Mouse (Mus musculus): ENCODE data around the gene Gm4969. TPM values are rescaled to one million over a fixed set of nuclear protein-coding genes. Genes with fewer than 3 reads are reported as not detected.

Gm4969 gene
- total RNA-seq, 2 experiments from 2014 or later = not detected

GRCm38 (mm10) chr7:19146793-19147192 is 28.6 kb upstream of the Gm4969 start:
- no peak for ATAC-seq (replicated peaks; ENCODE audit: low FRiP score, poor library complexity, severe bottlenecking)

- ATAC-seq (replicated peaks; ENCODE audit: low FRiP score, poor library complexity, severe bottlenecking) = no peak
Measured at GRCm38 (mm10) chr7:19137380-19137779, 19.2 kb upstream of the Gm4969 start.

GRCm38 (mm10) chr7:19136673-19137334 is 18.6 kb upstream of the Gm4969 start:
- ATAC-seq (replicated peaks; ENCODE audit: low FRiP score, poor library complexity, severe bottlenecking) = no peak

- no peak for ATAC-seq (replicated peaks; ENCODE audit: low FRiP score, poor library complexity, severe bottlenecking)
Measured at GRCm38 (mm10) chr7:19136168-19136567, 18.0 kb upstream of the Gm4969 start.

GRCm38 (mm10) chr7:19131324-19131848 is 13.2 kb upstream of the Gm4969 start:
- ATAC-seq (replicated peaks; ENCODE audit: low FRiP score, poor library complexity, severe bottlenecking) = peak; percentile 96

DNA sequence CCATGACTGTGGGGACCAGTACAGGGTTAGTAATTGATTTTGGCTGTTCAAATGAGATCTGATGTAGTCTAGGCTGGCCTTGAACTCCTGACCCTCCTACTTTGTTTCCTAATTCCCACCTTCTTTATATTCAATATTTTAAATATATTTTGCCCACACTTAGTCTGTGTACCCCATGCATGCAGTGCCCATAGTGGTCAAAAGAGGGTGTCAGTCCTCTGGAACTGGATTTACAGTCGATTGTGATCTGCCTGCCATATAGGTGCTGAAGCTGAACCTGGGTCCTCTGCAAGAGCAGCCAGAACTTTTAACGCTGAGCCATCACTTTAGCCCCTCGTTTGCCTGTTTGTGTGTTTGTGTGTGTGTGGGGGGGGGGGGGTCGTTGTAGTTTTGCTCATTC is 12.5 kb upstream of the Gm4969 start:
- no peak for ATAC-seq (replicated peaks; ENCODE audit: low FRiP score, poor library complexity, severe bottlenecking)

DNA sequence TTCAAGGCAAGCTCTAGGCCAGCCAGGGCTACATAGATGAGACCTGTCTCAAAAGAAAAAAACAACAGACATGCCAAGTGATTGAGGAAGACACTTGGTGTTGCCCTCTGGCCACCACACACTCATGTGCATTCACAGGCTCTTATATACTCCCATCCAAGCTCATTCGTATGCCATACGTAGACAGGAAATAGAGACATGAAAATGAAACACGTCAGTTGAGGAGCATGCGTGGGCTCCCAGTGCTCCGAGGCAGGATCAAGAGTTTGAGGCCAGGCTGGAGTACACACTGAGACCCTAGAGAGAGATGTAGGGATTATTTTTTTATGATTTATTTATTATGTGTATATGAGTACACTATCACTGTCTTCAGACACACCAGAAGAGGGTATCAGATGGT is 11.2 kb upstream of the Gm4969 start:
- no peak for ATAC-seq (replicated peaks; ENCODE audit: low FRiP score, poor library complexity, severe bottlenecking)

DNA sequence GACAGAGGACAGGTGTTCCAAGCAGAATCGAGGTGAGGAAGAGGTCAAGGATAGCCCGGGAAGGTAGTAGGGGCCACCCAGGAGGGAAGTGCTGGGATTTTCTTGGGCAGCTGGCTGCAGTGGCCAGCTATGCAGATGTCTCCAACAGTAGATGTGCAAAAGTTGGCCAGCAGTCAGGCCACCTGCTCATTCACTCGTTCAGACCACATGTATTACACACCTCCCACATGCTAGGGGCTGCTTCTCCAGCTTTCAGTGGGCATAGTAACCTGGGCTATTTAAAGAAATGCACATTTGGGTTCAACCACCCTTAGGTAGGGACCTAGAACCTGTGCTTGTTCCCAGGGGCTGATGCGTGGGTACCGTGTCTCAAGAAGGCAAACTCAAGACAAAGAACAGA is 9.6 kb upstream of the Gm4969 start:
- no peak for ATAC-seq (replicated peaks; ENCODE audit: low FRiP score, poor library complexity, severe bottlenecking)

DNA sequence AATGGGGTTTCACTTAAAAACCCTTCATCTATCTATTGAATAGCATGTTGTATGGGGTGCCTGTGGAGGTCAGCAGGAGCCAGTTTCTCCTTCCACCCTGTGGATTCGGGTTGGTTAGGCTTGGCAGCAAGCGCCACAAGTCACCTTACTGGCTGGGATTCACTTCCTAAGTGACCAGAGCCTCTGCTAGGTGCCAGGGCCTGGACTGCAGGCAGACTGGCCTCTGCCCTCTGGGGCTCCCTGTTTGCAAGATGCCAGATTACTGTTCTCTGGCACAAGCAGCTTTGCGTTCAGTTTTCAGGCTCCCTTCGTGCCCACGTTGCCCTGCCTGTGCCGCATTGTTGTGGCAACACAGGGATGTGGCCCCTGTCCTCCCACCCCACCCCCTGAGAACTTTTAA is 6.5 kb upstream of the Gm4969 start:
- no peak for ATAC-seq (replicated peaks; ENCODE audit: low FRiP score, poor library complexity, severe bottlenecking)

- ATAC-seq (replicated peaks; ENCODE audit: low FRiP score, poor library complexity, severe bottlenecking) = no peak
Measured at GRCm38 (mm10) chr7:19121686-19122085, 3.5 kb upstream of the Gm4969 start.

- peak; percentile 99 for ATAC-seq (replicated peaks; ENCODE audit: low FRiP score, poor library complexity, severe bottlenecking)
Measured at GRCm38 (mm10) chr7:19119631-19120429, 1.7 kb upstream of the Gm4969 start, which contains the start of gene Fbxo46. Fbxo46 (plus strand) TSS chr7:19119859.

DNA sequence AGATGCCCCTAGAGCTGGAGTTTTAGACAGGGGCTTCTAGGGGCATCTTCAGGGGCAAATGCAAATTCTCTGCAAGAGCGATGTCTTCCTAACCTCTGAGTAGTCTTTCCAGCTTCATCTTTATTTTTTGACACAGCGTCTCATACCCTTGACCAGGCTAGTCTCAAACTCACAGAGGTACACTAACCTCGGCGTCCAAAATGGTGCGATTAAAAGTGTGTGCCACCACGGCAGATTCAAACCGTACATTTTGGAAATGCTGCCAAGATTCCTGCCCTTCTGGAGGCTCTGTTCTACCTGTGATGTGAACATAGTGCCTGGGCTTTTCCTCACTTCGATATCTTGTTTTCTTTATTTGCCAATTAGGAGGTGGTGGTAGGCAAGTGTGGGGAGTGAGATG is 915 bp upstream of the Gm4969 start:
- ATAC-seq (replicated peaks; ENCODE audit: low FRiP score, poor library complexity, severe bottlenecking) = peak; percentile 4; the same call in 1 of the 2 replicates

- ATAC-seq (replicated peaks; ENCODE audit: low FRiP score, poor library complexity, severe bottlenecking) = no peak
Measured at GRCm38 (mm10) chr7:19109565-19109964, 8.6 kb downstream of the Gm4969 start.

GRCm38 (mm10) chr7:19107436-19107835 is 10.7 kb downstream of the Gm4969 start:
- ATAC-seq (replicated peaks; ENCODE audit: low FRiP score, poor library complexity, severe bottlenecking) = no peak

- no peak for ATAC-seq (replicated peaks; ENCODE audit: low FRiP score, poor library complexity, severe bottlenecking)
Measured at GRCm38 (mm10) chr7:19104486-19104885, 13.7 kb downstream of the Gm4969 start.

DNA sequence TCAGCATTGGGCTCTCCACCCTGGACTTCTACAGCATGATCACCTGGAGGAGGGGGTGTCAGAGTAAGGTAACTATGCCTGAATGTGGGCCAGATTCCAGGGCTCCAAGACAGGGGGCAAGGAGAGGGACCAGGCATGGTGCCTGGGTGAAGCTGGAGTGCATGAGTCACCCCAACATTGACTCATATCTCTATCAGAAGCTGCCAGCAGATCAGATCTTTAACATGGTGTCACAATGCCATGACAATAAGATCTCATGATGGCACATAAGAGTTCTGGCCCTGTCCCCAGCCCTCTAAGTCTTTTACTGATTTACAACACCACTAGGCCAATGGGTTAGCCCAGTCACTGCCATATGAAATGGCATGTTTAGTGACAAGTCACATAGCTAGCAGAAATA is 14.4 kb downstream of the Gm4969 start:
- no peak for ATAC-seq (replicated peaks; ENCODE audit: low FRiP score, poor library complexity, severe bottlenecking)

GRCm38 (mm10) chr7:19100290-19100689 is 17.9 kb downstream of the Gm4969 start:
- ATAC-seq (replicated peaks; ENCODE audit: low FRiP score, poor library complexity, severe bottlenecking) = no peak

GRCm38 (mm10) chr7:19098811-19099210 is 19.4 kb downstream of the Gm4969 start:
- no peak for ATAC-seq (replicated peaks; ENCODE audit: low FRiP score, poor library complexity, severe bottlenecking)

DNA sequence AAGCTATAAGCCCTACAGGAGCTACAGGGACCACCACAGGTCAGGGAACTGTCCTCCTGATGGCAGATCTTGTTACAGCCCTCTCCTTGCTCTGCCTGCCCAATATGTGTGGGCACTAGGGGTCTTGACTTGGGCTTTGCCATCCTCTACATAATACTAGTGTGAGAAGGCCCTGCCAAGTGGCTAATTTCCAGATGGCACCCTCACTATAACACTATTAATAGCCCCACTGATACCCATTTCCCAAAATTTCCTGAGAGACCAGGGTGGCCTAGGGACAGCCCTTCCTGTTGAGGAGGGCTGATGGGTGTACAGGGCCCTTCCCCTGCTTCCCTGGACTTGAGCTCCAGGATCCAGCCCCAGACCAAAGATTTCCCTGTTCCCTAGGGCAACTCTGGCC is 20.3 kb downstream of the Gm4969 start:
- ATAC-seq (replicated peaks; ENCODE audit: low FRiP score, poor library complexity, severe bottlenecking) = no peak

GRCm38 (mm10) chr7:19097217-19097616 is 21.0 kb downstream of the Gm4969 start:
- ATAC-seq (replicated peaks; ENCODE audit: low FRiP score, poor library complexity, severe bottlenecking) = no peak

GRCm38 (mm10) chr7:19096421-19096976 is 21.7 kb downstream of the Gm4969 start:
- no peak for ATAC-seq (replicated peaks; ENCODE audit: low FRiP score, poor library complexity, severe bottlenecking)
